Mouse (Mus musculus) forebrain, embryonic 15.5 days (tissue): ENCODE results near the gene Nid1. TPM values are rescaled to one million over a fixed set of nuclear protein-coding genes. Genes with fewer than 3 reads are reported as not detected.
"Not testable (repeated sequence)": the region's sequence is repeated elsewhere in the genome, so short reads cannot be mapped to it uniquely, and the experiment has no call there.

Source experiments
- ATAC-seq: fragments of 200-750 bp; cut with Nextera tagmentation; replicated peaks from 2 replicates; pipeline ENCODE4 v1.8.0; 2017; ENCODE audit warnings: mild to moderate bottlenecking, moderate TSS enrichment, moderate library complexity
- H3K27ac ChIP-seq: fragments of 300-500 bp; sonication (generic); replicated peaks from 2 replicates; pipeline ENCODE4 v1.5.1; 2015; ENCODE audit warnings: mild to moderate bottlenecking, inconsistent platforms
- H3K27me3 ChIP-seq: fragments of 300-500 bp; sonication (generic); 2 replicates; pipeline ENCODE4 v1.6.1; 2015; ENCODE audit warnings: inconsistent platforms
- H3K36me3 ChIP-seq: fragments of 300-500 bp; sonication (generic); 2 replicates; pipeline ENCODE4 v1.6.1; 2015; ENCODE audit warnings: mild to moderate bottlenecking, inconsistent platforms
- H3K4me1 ChIP-seq: fragments of 300-500 bp; sonication (generic); 2 replicates; pipeline ENCODE4 v1.6.1; 2015; ENCODE audit warnings: inconsistent platforms
- H3K4me2 ChIP-seq: fragments of 300-500 bp; sonication (generic); replicated peaks from 2 replicates; pipeline ENCODE4 v1.6.1; 2015; ENCODE audit warnings: mild to moderate bottlenecking, inconsistent platforms
- H3K4me3 ChIP-seq: fragments of 300-500 bp; sonication (generic); 2 replicates; pipeline ENCODE4 v1.5.1; 2015; ENCODE audit warnings: mild to moderate bottlenecking, inconsistent platforms
- H3K9ac ChIP-seq: fragments of 300-500 bp; sonication (generic); replicated peaks from 2 replicates; pipeline ENCODE4 v1.6.1; 2015; ENCODE audit warnings: mild to moderate bottlenecking, inconsistent platforms
- H3K9me3 ChIP-seq: fragments of 300-500 bp; sonication (generic); 2 replicates; pipeline ENCODE4 v1.6.1; 2016; ENCODE audit warnings: inconsistent platforms
- WGBS: fragments of 180-500 bp; shearing (Covaris S2); methylation state at CpG from one replicate; pipeline ENCODE4 v1.1.7; 2015; ENCODE audit warnings: mixed read lengths; 5-methylcytosine and 5-hydroxymethylcytosine counted together
- polyA plus RNA-seq: library from polyadenylated mRNA; unstranded; fragments of >200 nt; fragmentation: Nextera tagmentation; extraction: Ambion mirVana; gene quantifications from 2 replicates; pipeline ENCODE4 v1.2.1, GENCODE M21; 2015

The Nid1 gene
- polyA plus RNA-seq, 1 experiment from 2014 or later, result 16.7 TPM

DNA sequence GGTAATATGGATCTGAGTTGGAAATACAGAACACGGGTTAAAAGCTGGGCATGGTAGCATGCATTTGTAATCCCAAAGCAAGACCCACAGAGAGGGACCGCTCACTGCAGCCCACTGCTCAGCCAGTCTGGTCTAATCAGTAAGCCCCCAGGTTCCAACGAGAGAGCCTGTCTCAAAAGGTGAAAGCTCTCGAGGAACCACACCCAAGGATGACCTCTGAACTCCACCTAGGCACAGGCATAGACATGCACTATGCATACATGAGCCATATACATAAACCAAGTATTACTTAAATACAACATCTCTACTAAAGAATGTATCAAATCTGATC is 21.4 kb upstream of the Nid1 start:
- ATAC-seq, result peak; percentile 65
- not testable (repeated sequence) for H3K27ac ChIP-seq, H3K4me2 ChIP-seq, H3K4me1 ChIP-seq, H3K9ac ChIP-seq, H3K9me3 ChIP-seq, H3K4me3 ChIP-seq, H3K36me3 ChIP-seq, H3K27me3 ChIP-seq
- WGBS, result 87% methylated on average over 4 of the region's 4 CpGs

DNA sequence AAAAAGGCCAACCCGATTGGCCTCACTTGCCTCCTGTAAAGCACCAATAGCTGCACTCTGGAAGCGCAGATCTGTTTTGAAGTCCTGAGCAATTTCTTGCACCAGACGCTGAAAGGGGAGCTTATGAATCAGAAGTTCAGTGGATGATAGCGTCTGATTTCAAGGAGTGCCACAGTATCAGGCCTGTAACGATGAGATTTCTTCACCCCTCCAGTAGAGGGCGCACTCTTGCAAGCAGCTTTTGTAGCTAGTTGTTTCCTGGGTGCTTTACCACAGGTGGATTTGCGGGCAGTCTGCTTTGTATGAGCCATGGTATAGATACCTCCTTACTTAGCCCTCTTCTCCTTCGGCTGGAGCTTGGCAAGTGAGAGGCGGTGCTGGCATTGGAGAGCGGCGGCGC is 18.5 kb upstream of the Nid1 start:
- H3K4me1 ChIP-seq, H3K36me3 ChIP-seq, ATAC-seq, H3K27me3 ChIP-seq, H3K9me3 ChIP-seq, H3K4me3 ChIP-seq, H3K27ac ChIP-seq, H3K9ac ChIP-seq, H3K4me2 ChIP-seq: not testable (repeated sequence)
- 90% methylated on average over 6 of the region's 12 CpGs for WGBS

DNA sequence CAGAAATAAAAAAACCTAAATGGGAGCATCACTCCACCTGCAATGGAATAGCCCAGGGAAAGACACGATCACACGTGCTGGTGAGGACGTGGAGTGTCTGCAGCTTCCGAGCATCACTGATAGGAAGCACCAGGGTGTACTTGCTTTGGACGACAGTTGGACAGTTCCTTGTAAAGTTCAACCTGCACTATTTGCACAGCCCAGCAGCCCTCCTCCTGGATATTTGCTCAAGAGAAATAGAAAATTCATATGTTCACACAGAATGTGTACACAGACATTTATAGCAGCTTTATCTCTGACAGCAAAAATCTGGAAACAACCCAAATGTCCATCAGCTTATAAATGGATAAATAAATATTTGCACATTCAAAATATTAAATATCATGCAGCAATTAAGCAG is 14.1 kb upstream of the Nid1 start:
- H3K4me1 ChIP-seq, H3K4me3 ChIP-seq, H3K27me3 ChIP-seq, H3K9ac ChIP-seq, ATAC-seq, H3K36me3 ChIP-seq, H3K4me2 ChIP-seq, H3K27ac ChIP-seq, H3K9me3 ChIP-seq: not testable (repeated sequence)
- 71% methylated on average over 2 of the region's 5 CpGs for WGBS

DNA sequence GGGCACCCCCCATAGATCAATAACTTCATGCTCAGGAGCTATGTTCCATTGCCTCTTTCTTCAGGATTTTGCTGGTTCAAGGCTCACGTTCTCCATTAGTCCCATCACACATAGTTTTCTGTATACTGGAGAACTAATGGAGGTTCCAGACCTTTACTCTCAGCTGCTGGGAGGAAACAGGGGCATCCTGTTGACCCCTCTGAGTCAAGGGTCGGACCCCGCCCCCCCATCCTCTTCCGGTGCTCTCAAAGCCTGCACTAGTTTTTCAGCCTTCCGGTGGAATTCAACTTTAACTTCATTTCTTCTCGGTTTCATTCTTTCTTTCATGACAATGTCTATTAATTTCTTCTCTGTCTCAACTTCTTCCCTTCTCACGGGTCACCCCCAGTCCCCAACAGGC is 1.2 kb upstream of the Nid1 start:
- H3K27ac ChIP-seq, ATAC-seq, H3K4me3 ChIP-seq, H3K36me3 ChIP-seq, H3K27me3 ChIP-seq, H3K9me3 ChIP-seq, H3K9ac ChIP-seq, H3K4me1 ChIP-seq, H3K4me2 ChIP-seq: not testable (repeated sequence)
- 84% methylated on average over 6 of the region's 7 CpGs for WGBS

DNA sequence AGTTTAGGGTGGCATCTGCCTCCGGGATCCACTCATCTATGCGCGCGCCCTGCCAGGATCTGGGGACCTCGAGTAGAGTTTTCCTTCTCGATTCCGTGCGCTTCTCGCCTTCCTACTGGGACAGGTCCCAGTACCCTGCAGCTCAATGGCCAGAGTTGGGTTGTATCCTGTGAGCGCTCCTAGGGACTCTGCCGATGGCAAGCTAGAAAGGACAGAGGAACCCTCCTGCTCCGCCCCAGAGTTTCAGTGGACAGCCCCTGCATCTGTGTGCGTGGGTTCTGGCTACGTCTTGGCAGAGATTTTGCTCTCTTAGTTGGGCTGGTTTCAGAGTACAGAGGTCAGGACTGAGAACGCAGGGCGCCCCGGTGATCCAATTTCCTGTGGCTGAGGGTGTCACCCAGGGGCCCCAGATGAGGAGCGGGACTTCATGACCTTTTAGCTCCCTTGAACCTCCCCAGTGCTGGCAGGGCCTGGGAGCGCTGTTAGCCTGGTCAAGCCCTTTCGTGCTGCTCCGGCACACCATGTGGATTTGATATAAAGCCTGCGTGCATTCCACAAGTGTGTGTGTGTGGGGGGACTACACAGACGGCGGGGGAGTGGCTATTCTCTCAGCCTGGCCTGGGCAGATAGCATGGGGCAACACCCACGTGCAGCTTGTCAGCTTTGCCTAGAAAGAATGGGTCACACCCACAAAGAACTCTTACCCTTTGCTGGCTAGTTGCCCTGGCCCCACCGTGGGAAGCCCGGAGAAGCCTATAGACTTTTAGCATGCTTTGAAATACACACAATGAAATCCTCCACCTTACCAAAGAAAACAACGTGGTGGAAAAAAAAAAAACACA is 982 bp downstream of the Nid1 start:
- H3K4me2 ChIP-seq, H3K4me3 ChIP-seq, H3K27ac ChIP-seq, H3K9me3 ChIP-seq, H3K27me3 ChIP-seq, H3K36me3 ChIP-seq, H3K9ac ChIP-seq, H3K4me1 ChIP-seq: not testable (repeated sequence)
- peak; percentile 27; the same call in 1 of the 2 replicates for ATAC-seq
- 1% methylated on average over 17 of the region's 28 CpGs for WGBS

DNA sequence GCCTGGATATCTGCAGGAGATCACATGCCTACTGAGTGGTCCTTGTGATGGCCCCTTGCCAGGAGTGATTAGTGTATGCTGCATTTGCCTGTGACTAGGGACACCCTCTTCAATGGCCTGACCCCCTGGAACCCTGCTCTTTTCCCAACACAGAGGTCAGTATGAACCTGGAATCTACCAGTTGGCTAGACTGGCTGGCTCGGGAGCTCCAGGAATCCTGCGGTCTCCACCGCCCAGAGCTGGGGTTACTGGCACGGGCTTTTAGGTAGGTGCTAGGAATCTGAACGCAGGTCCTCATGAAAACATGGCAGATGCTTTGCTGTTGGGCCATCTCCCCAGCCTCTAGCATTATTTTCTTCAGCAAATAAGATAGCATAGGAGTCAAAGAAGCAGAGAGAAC is 8.2 kb downstream of the Nid1 start:
- not testable (repeated sequence) for H3K27ac ChIP-seq, H3K9me3 ChIP-seq, H3K4me2 ChIP-seq, ATAC-seq, H3K4me3 ChIP-seq, H3K4me1 ChIP-seq, H3K27me3 ChIP-seq, H3K9ac ChIP-seq, H3K36me3 ChIP-seq
- WGBS, result 88% methylated on average over 5 of the region's 5 CpGs

DNA sequence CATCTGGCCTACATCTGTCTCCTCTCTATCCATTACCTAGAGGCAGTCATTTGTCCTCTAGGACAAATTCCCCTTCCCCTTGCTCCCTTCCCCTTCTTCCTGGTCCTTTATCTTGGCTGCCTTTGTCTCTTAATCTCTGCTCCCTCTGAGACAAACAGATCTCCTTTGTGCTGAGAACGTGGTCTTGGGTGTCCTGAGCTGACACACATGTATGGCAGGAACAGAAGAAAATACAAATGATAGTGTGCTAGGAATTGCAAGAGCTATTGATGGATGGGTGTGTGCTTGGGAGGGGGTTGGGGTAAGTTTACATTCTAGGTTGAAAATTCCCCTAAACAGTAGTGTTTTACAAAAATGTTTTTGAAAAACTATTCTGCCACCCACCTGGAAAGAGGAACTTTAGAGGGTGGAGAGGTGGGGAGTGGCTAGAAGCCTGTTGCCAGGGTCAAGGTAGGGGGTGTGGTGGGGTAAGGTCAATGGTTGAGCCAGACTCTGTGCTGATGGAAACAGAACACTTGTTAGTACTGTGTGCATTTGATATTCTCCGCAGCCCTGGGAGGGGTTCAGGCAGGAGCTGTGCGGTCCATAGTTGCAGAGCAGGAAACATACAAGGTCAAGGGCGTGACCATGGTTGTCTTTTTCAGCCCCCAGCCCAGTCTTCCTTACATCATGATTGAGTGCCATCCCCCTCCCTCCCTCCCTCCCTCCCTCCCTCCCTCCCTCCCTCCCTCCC is 9.5 kb downstream of the Nid1 start:
- H3K36me3 ChIP-seq, ATAC-seq, H3K4me2 ChIP-seq, H3K9me3 ChIP-seq, H3K27ac ChIP-seq, H3K9ac ChIP-seq, H3K4me1 ChIP-seq, H3K4me3 ChIP-seq, H3K27me3 ChIP-seq: not testable (repeated sequence)
- WGBS, result 68% methylated on average over 4 of the region's 4 CpGs

DNA sequence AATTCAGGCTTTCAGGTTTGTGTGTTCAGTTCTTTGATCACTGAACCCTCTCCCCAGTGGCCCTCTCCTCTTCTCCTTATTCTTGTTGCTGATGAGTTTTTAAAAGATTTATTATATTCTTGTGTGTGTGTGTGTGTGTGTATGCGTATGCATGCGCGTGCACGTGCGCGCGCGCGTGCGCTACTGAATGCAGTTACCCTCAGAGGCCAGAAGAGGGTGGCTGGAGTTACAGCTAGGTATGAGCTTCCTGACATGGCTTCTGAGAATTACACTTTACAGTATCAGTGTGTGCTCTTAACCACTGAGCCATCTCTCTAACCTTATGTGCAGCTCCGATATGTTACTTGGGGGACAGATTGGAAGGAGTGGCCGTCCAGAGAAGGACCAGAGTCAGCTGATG is 12.6 kb downstream of the Nid1 start:
- not testable (repeated sequence) for ATAC-seq, H3K9me3 ChIP-seq, H3K36me3 ChIP-seq, H3K27ac ChIP-seq, H3K4me1 ChIP-seq, H3K9ac ChIP-seq, H3K4me2 ChIP-seq, H3K27me3 ChIP-seq, H3K4me3 ChIP-seq
- 81% methylated on average over 12 of the region's 12 CpGs for WGBS

DNA sequence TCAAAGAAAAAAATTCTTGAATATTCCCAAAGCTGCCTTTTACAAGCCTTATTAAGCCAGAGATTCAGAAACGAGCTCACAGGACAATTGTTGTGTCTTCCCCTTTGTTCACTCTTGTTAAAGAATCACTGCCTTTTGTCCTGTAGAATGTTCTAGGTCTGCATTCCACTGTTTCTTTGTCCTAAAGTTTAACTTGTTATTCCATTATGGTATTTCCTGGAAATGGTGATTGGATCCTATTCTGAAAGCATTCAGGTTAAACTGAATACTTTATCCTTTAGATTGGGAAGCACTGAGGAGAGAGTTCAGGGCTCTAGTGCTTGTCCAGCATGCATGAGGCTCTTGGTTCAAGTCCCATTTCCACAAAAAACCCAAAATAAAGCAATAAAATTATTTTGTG is 13.6 kb downstream of the Nid1 start:
- not testable (repeated sequence) for H3K4me1 ChIP-seq, H3K4me2 ChIP-seq
- WGBS, result 32% methylated on average over 1 of the region's 1 CpGs

DNA sequence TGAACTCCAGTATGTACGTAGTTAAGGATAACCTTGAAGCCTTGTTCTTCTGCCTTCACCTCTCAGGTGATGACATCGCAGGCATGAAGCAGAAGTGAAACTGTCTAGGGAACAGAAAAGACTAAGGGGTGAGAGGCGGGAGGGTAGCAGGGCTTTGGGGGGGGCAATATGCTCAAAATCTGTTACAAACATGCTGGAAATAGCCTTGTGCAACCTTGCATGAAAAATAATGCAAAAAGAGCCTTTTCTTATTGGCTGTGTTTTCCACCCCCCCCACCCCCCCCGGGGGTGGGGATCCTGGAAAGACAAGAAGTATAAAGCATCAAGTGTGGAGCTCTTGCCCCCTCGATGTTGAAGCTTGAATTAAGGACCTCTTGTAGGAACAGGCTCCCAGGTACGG is 16.0 kb downstream of the Nid1 start:
- H3K36me3 ChIP-seq, H3K9ac ChIP-seq, ATAC-seq, H3K4me1 ChIP-seq, H3K9me3 ChIP-seq, H3K27me3 ChIP-seq, H3K4me3 ChIP-seq, H3K4me2 ChIP-seq, H3K27ac ChIP-seq: not testable (repeated sequence)
- WGBS, result 88% methylated on average over 6 of the region's 6 CpGs

More for the DNA sequence above, 13.6 kb downstream of the Nid1 start:
- not testable (repeated sequence) for H3K36me3 ChIP-seq, H3K27me3 ChIP-seq, H3K9me3 ChIP-seq, H3K27ac ChIP-seq, H3K9ac ChIP-seq, H3K4me3 ChIP-seq, ATAC-seq

DNA sequence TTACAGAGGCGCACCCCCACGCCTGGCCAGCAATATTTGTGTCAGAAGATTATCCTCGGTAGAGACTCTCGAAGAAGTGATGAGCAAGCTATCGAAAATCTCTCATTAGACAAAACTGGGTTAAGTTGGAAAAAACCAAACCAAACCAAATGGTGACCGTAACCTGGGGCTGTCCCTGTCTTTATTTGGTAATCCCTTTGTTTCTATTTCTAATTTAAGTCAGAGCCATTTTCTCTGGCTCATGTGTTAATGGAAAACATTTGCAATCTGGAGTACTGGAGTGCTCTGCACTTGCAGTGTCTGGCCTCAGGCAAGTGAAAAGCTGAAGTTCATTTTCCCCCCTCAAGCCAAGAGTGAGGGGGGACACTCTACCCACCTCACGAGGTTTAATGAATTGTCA is 16.9 kb downstream of the Nid1 start:
- not testable (repeated sequence) for H3K4me1 ChIP-seq, H3K27me3 ChIP-seq, H3K9ac ChIP-seq, ATAC-seq, H3K27ac ChIP-seq, H3K9me3 ChIP-seq, H3K36me3 ChIP-seq, H3K4me3 ChIP-seq, H3K4me2 ChIP-seq
- WGBS, result 91% methylated on average over 7 of the region's 7 CpGs

DNA sequence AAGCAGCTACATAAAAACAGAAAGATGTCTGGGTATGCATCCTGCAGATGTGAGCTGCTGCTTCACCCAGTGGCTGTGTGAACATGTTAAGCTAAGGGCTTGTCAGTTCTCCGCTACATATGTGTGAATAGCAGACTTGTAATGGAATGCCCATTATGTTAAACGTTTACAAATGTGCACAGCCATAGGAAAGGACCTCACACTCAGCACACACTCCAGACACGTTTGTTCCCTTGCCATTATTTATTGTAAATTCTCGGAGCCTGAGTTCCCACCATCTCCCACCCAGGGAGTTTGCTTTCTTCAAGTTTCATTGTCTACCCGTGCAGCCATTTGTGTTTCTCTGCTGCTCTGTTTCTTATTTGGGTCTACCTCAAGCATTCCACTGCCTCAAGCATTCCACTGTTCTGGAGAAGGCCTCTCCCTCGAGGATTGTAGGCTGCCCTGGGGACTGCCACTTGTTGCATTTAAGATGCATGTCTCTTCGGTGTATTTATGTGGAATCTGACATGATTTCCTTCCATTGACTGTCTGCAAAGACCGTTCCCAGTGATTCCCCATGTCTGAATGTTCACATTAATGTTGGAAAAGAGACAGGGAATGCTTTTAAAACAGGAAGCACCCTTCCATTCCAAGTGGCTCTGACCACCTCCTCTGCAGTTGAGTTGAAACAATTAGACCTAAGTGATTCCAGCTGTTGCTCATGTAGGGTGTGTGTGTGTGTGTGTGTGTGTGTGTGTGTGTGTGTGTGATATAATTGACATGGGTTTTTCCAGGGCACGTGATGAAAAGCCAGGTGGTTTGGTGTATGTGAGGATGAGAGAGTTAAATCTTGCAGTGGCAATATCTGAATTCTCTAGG is 18.5 kb downstream of the Nid1 start:
- not testable (repeated sequence) for H3K27ac ChIP-seq, H3K4me1 ChIP-seq, H3K9me3 ChIP-seq, H3K4me2 ChIP-seq, H3K4me3 ChIP-seq, H3K9ac ChIP-seq, H3K27me3 ChIP-seq, ATAC-seq, H3K36me3 ChIP-seq
- 52% methylated on average over 9 of the region's 9 CpGs for WGBS
